Mouse (Mus musculus) embryonic facial prominence, embryonic 12.5 days (tissue): ENCODE data around the gene Zdhhc14. TPM values are rescaled to one million over a fixed set of nuclear protein-coding genes. Genes with fewer than 3 reads are reported as not detected.

Experiments used
- ATAC-seq: fragments of 200-750 bp; cut with Nextera tagmentation; 2 replicates; pipeline ENCODE4 v1.8.0; 2017; ENCODE audit not compliant: insufficient number of reproducible peaks, insufficient read depth, low FRiP score, low TSS enrichment
- H3K27ac ChIP-seq: fragments of 300-500 bp; sonication (generic); 2 replicates; pipeline ENCODE4 v1.5.1; 2016; ENCODE audit warnings: mild to moderate bottlenecking
- H3K27me3 ChIP-seq: fragments of 300-500 bp; sonication (generic); 2 replicates; pipeline ENCODE4 v1.6.1; 2016; ENCODE audit warnings: mild to moderate bottlenecking, moderate library complexity
- H3K36me3 ChIP-seq: fragments of 300-500 bp; sonication (generic); 2 replicates; pipeline ENCODE4 v1.6.1; 2016; ENCODE audit warnings: mild to moderate bottlenecking
- H3K4me1 ChIP-seq: fragments of 300-500 bp; sonication (generic); 2 replicates; pipeline ENCODE4 v1.6.1; 2016
- H3K4me2 ChIP-seq: fragments of 300-500 bp; sonication (generic); replicated peaks from 2 replicates; pipeline ENCODE4 v1.6.1; 2016; ENCODE audit warnings: mild to moderate bottlenecking, moderate library complexity
- H3K4me3 ChIP-seq: fragments of 300-500 bp; sonication (generic); 2 replicates; pipeline ENCODE4 v1.5.1; 2016; ENCODE audit warnings: mild to moderate bottlenecking
- H3K9ac ChIP-seq: fragments of 300-500 bp; sonication (generic); 2 replicates; pipeline ENCODE4 v1.6.1; 2016; ENCODE audit warnings: mild to moderate bottlenecking, moderate library complexity
- H3K9me3 ChIP-seq: fragments of 300-500 bp; sonication (generic); 2 replicates; pipeline ENCODE4 v1.6.1; 2016; ENCODE audit warnings: mild to moderate bottlenecking, moderate library complexity
- WGBS: fragments of 180-500 bp; shearing (Covaris S2); methylation state at CpG from one replicate; pipeline ENCODE4 v1.1.7; 2016; 5-methylcytosine and 5-hydroxymethylcytosine counted together
- polyA plus RNA-seq: library from polyadenylated mRNA; unstranded; fragments of >200 nt; fragmentation: Nextera tagmentation; extraction: Ambion mirVana; gene quantifications from 2 replicates; pipeline ENCODE4 v1.2.1, GENCODE M21; 2016

The Zdhhc14 gene
- polyA plus RNA-seq, 1 experiment from 2014 or later, result 4.0 TPM

- Histone ChIP-seq H3K4me1 (no peaks in the 10 kb centered on the region), H3K36me3 (no peaks in the 10 kb centered on the region), H3K27me3 (peaks cover 2% of the 10 kb centered on the region; the same call in 1 of the 2 replicates), H3K4me3 (no peak overlapping the region), H3K9ac (no peak overlapping the region), H3K9me3 (no peaks in the 10 kb centered on the region), H3K4me2 (no peak overlapping the region), H3K27ac (no peak overlapping the region)
- no peak for ATAC-seq
- 54% methylated on average over 9 of the region's 9 CpGs for WGBS
These were observed 4.2 kb upstream of the Zdhhc14 start for GRCm38 (mm10) chr17:5488156-5488555.

- H3K27me3 ChIP-seq, result peaks cover 18% of the 10 kb centered on the region
- H3K27ac ChIP-seq, result no peak overlapping the region
- no peaks in the 10 kb centered on the region for H3K36me3 ChIP-seq
- H3K4me3 ChIP-seq, result no peak overlapping the region
- WGBS, result 79% methylated on average over 3 of the region's 3 CpGs
- H3K9me3 ChIP-seq, result no peaks in the 10 kb centered on the region
- ATAC-seq, result no peak
- H3K4me2 ChIP-seq, result no peak overlapping the region
- H3K9ac ChIP-seq, result no peak overlapping the region
- 0 out of 2 replicates have a peak, but pooled peaks cover 10% of the 10 kb centered on the region for H3K4me1 ChIP-seq
These were observed 2.0 kb upstream of the Zdhhc14 start for GRCm38 (mm10) chr17:5490351-5490750.

GRCm38 (mm10) chr17:5491031-5491800, 1.1 kb upstream of the Zdhhc14 start:
- Histone ChIP-seq H3K27me3 (peaks cover 18% of the 10 kb centered on the region), H3K4me1 (0 out of 2 replicates have a peak, but pooled peaks cover 10% of the 10 kb centered on the region), H3K9me3 (no peaks in the 10 kb centered on the region), H3K4me2 (peak overlapping the region; percentile 99), H3K9ac (peak overlapping the region; percentile 61), H3K36me3 (no peaks in the 10 kb centered on the region), H3K27ac (peak overlapping the region; percentile 90), H3K4me3 (peak overlapping the region; percentile 67)
- under 1% methylated on average over 29 of the region's 29 CpGs for WGBS
- ATAC-seq, result peak; percentile 89

GRCm38 (mm10) chr17:5492746-5493160, 396 bp downstream of the Zdhhc14 start:
- WGBS, result 1% methylated on average over 48 of the region's 48 CpGs
- 0 out of 2 replicates have a peak, but pooled peaks cover 10% of the 10 kb centered on the region for H3K4me1 ChIP-seq
- peak overlapping the region; percentile 90; the same call in 1 of the 2 replicates for H3K27ac ChIP-seq
- peak overlapping the region; percentile 61 for H3K9ac ChIP-seq
- peak overlapping the region; percentile 99 for H3K4me2 ChIP-seq
- no peaks in the 10 kb centered on the region for H3K9me3 ChIP-seq
- no peaks in the 10 kb centered on the region for H3K36me3 ChIP-seq
- H3K4me3 ChIP-seq, result peak overlapping the region; percentile 67
- peaks cover 21% of the 10 kb centered on the region for H3K27me3 ChIP-seq
- peak; percentile 42 for ATAC-seq

- Histone ChIP-seq H3K9me3 (no peaks in the 10 kb centered on the region), H3K9ac (peak overlapping the region; percentile 61), H3K36me3 (no peaks in the 10 kb centered on the region), H3K4me1 (0 out of 2 replicates have a peak, but pooled peaks cover 10% of the 10 kb centered on the region), H3K4me3 (peak overlapping the region; percentile 67), H3K27me3 (peaks cover 22% of the 10 kb centered on the region), H3K4me2 (peak overlapping the region; percentile 99), H3K27ac (no peak overlapping the region)
- WGBS, result 4% methylated on average over 53 of the region's 53 CpGs
- 0 out of 2 replicates have a peak, but pooled peaks have one; percentile 0 for ATAC-seq
These were observed 909 bp downstream of the Zdhhc14 start for GRCm38 (mm10) chr17:5493161-5493771.

- H3K9me3 ChIP-seq, result no peaks in the 10 kb centered on the region
- 0 out of 2 replicates have a peak, but pooled peaks cover 10% of the 10 kb centered on the region for H3K4me1 ChIP-seq
- H3K9ac ChIP-seq, result peak overlapping the region; percentile 61
- no peak overlapping the region for H3K27ac ChIP-seq
- no peaks in the 10 kb centered on the region for H3K36me3 ChIP-seq
- no peak for ATAC-seq
- H3K4me3 ChIP-seq, result peak overlapping the region; percentile 67
- H3K27me3 ChIP-seq, result peaks cover 22% of the 10 kb centered on the region
- peak overlapping the region; percentile 99 for H3K4me2 ChIP-seq
- WGBS, result 28% methylated on average over 4 of the region's 4 CpGs
These were observed 1.5 kb downstream of the Zdhhc14 start for GRCm38 (mm10) chr17:5493809-5494208.

- Histone ChIP-seq H3K4me3 (no peak overlapping the region), H3K36me3 (no peaks in the 10 kb centered on the region), H3K27me3 (peaks cover 22% of the 10 kb centered on the region), H3K4me1 (0 out of 2 replicates have a peak, but pooled peaks cover 10% of the 10 kb centered on the region), H3K4me2 (peak overlapping the region; percentile 99), H3K9ac (no peak overlapping the region), H3K27ac (no peak overlapping the region), H3K9me3 (no peaks in the 10 kb centered on the region)
- ATAC-seq, result no peak
- WGBS, result 91% methylated on average over 7 of the region's 7 CpGs
These were observed 2.5 kb downstream of the Zdhhc14 start for GRCm38 (mm10) chr17:5494832-5495231.

- Histone ChIP-seq H3K27ac (no peak overlapping the region), H3K4me3 (no peak overlapping the region), H3K4me2 (no peak overlapping the region), H3K9ac (no peak overlapping the region), H3K27me3 (peaks cover 22% of the 10 kb centered on the region), H3K36me3 (no peaks in the 10 kb centered on the region), H3K4me1 (0 out of 2 replicates have a peak, but pooled peaks cover 10% of the 10 kb centered on the region), H3K9me3 (no peaks in the 10 kb centered on the region)
- no peak for ATAC-seq
- WGBS, result 87% methylated on average over 8 of the region's 8 CpGs
These were observed 5.3 kb downstream of the Zdhhc14 start for GRCm38 (mm10) chr17:5497695-5498094.

- no peak overlapping the region for H3K27ac ChIP-seq
- WGBS, result 81% methylated on average over 4 of the region's 4 CpGs
- peaks cover 13% of the 10 kb centered on the region for H3K27me3 ChIP-seq
- no peaks in the 10 kb centered on the region for H3K9me3 ChIP-seq
- no peaks in the 10 kb centered on the region for H3K36me3 ChIP-seq
- 0 out of 2 replicates have a peak, but pooled peaks cover 4% of the 10 kb centered on the region for H3K4me1 ChIP-seq
- ATAC-seq, result no peak
- H3K4me3 ChIP-seq, result no peak overlapping the region
- H3K4me2 ChIP-seq, result no peak overlapping the region
- H3K9ac ChIP-seq, result no peak overlapping the region
These were observed 6.6 kb downstream of the Zdhhc14 start for GRCm38 (mm10) chr17:5498996-5499395.

- no peaks in the 10 kb centered on the region for H3K27me3 ChIP-seq
- H3K4me1 ChIP-seq, result peaks cover 11% of the 10 kb centered on the region
- H3K4me3 ChIP-seq, result no peak overlapping the region
- no peak overlapping the region for H3K9ac ChIP-seq
- no peak overlapping the region for H3K27ac ChIP-seq
- ATAC-seq, result no peak
- H3K4me2 ChIP-seq, result no peak overlapping the region
- no peaks in the 10 kb centered on the region for H3K36me3 ChIP-seq
- WGBS, result 87% methylated on average over 8 of the region's 8 CpGs
- no peaks in the 10 kb centered on the region for H3K9me3 ChIP-seq
These were observed 11.8 kb downstream of the Zdhhc14 start for GRCm38 (mm10) chr17:5503981-5504760.

GRCm38 (mm10) chr17:5504969-5505368, 12.6 kb downstream of the Zdhhc14 start:
- H3K27ac ChIP-seq, result no peak overlapping the region
- H3K4me2 ChIP-seq, result no peak overlapping the region
- H3K4me3 ChIP-seq, result no peak overlapping the region
- no peak overlapping the region for H3K9ac ChIP-seq
- ATAC-seq, result no peak
- peaks cover 11% of the 10 kb centered on the region for H3K4me1 ChIP-seq
- 78% methylated on average over 4 of the region's 4 CpGs for WGBS
- H3K36me3 ChIP-seq, result no peaks in the 10 kb centered on the region
- no peaks in the 10 kb centered on the region for H3K27me3 ChIP-seq
- no peaks in the 10 kb centered on the region for H3K9me3 ChIP-seq
